10 mouse cellular contexts compared by ENCODE assay signal in genomic region chr15:85676156-85676555, GRCm38 (mm10). TPM values are rescaled to one million over a fixed set of nuclear protein-coding genes. Genes with fewer than 3 reads are reported as not detected.
DNase-seq lines count a peak whose midpoint lies in the region; ATAC-seq lines count a peak whose summit lies in the region.
"Had no signal": no experiment of that assay in that cellular context is flagged by ENCODE, and none has a peak within 500 bp of the region (broad histone marks: within the 10 kb centered on the region; RNA-seq: fewer than 3 reads in every experiment).

No protein-coding gene starts in this region.

- peak; percentile 55 to 65 for DNase-seq in cerebellum, postnatal 25 days
- no peak for DNase-seq in cerebellum, adult 9-10 months
- no peak for DNase-seq in hindbrain, embryonic 10.5 days (ENCODE audit: low spot score)
- DNase-seq in right cerebral cortex, postnatal 14 days = peak; percentile 5
- DNase-seq in right cerebral cortex, postnatal 10 days (ENCODE audit: low spot score in 2 of 2) = no peak
- DNase-seq in thymus, postnatal 0 days (ENCODE audit: low spot score) = no peak
- DNase-seq: heart, postnatal 14 days had no signal

- peak overlapping the region; percentile 82 for H3K4me3 ChIP-seq in hindbrain, embryonic 15.5 days
- no peak overlapping the region for H3K4me3 ChIP-seq in hindbrain, embryonic 10.5 days
- H3K4me3 ChIP-seq: limb, embryonic 15.5 days had no signal

- no peak for ATAC-seq in hindbrain, embryonic 15.5 days (ENCODE audit: low FRiP score, low read depth)
- no peak for ATAC-seq in activated CD4-positive, CD25-positive, alpha-beta regulatory T cell, adult 4 months

- H3K4me2 ChIP-seq in hindbrain, embryonic 15.5 days = peak overlapping the region; percentile 77

- H3K27me3 ChIP-seq in hindbrain, embryonic 15.5 days = no peaks in the 10 kb centered on the region
- H3K27me3 ChIP-seq in hindbrain, embryonic 10.5 days (ENCODE audit: insufficient read depth, poor library complexity, severe bottlenecking) = peaks cover 99% of the 10 kb centered on the region
- H3K27me3 ChIP-seq: limb, embryonic 15.5 days had no signal

- no peaks in the 10 kb centered on the region for H3K36me3 ChIP-seq in hindbrain, embryonic 15.5 days
- no peaks in the 10 kb centered on the region for H3K36me3 ChIP-seq in hindbrain, embryonic 10.5 days

- WGBS in hindbrain, embryonic 15.5 days = 58% methylated on average over 3 of the region's 3 CpGs
- WGBS in hindbrain, embryonic 10.5 days = 87% methylated on average over 3 of the region's 3 CpGs

- H3K9ac ChIP-seq in hindbrain, embryonic 15.5 days = peak overlapping the region; percentile 15; the same call in 1 of the 2 replicates

- no peak overlapping the region; the same call in 1 of the 2 replicates for H3K27ac ChIP-seq in hindbrain, embryonic 15.5 days (replicated peaks)
- H3K27ac ChIP-seq in hindbrain, embryonic 10.5 days = no peak overlapping the region
- H3K27ac ChIP-seq: limb, embryonic 15.5 days had no signal

- H3K4me1 ChIP-seq in hindbrain, embryonic 15.5 days (replicated peaks) = peaks cover 66% of the 10 kb centered on the region
- peaks cover 8% of the 10 kb centered on the region for H3K4me1 ChIP-seq in hindbrain, embryonic 10.5 days (replicated peaks)

- no peaks in the 10 kb centered on the region for H3K9me3 ChIP-seq in hindbrain, embryonic 15.5 days
- H3K9me3 ChIP-seq in hindbrain, embryonic 10.5 days = no peaks in the 10 kb centered on the region
- H3K9me3 ChIP-seq: limb, embryonic 15.5 days had no signal

RNA-seq across cellular contexts. Expression of gene Ppara, which starts 58.6 kb away (rescaled TPM):
- polyA plus RNA-seq in hindbrain, embryonic 15.5 days (2015; fragmentation: Nextera tagmentation; extraction: Ambion mirVana) = 1.6 and 2.1 TPM in 2 replicates
- 0.24 and 0.62 TPM in 2 replicates for polyA plus RNA-seq in hindbrain, embryonic 10.5 days (2016; fragmentation: Nextera tagmentation; extraction: Ambion mirVana)
- under 1 TPM in 1 of 2 experiments, not detected in 1; 0.09 TPM for polyA plus RNA-seq in activated CD4-positive, CD25-positive, alpha-beta regulatory T cell, adult 4 months (2017; shearing (Covaris generic))
- 0.48 and 0.72 TPM in 2 replicates for polyA plus RNA-seq in thymus, postnatal 0 days (2015; fragmentation: Nextera tagmentation; extraction: Ambion mirVana)

Comparison
In these comparisons a context has a peak if more than half of its experiments do, and no peak if none do; other contexts are left out.
1. DNase-seq: peak in cerebellum, postnatal 25 days (2 of 2) and right cerebral cortex, postnatal 14 days (single experiment); none in cerebellum, adult 9-10 months (single experiment), hindbrain, embryonic 10.5 days (single experiment), right cerebral cortex, postnatal 10 days (0 of 2) and thymus, postnatal 0 days (single experiment).